Mouse (Mus musculus) thymus, adult 2 months (tissue): ENCODE measurements around the gene Ephx3.

ENCODE experiments used
- CTCF ChIP-seq: fragments of 200-500 bp; IDR thresholded peaks from 2 replicates; pipeline ENCODE4 v1.5.1; 2012; ENCODE audit warnings: mild to moderate bottlenecking, control low read depth, low read length, moderate library complexity, borderline replicate concordance; ENCODE audit not compliant: control insufficient read depth, poor library complexity, insufficient read depth; ENCODE audit errors: extremely low read depth
- POLR2A ChIP-seq: fragments of 200-500 bp; IDR thresholded peaks from 2 replicates; pipeline ENCODE4 v1.6.1; 2012; ENCODE audit warnings: mild to moderate bottlenecking, low read length, control low read depth, moderate library complexity; ENCODE audit not compliant: control insufficient read depth, poor library complexity, insufficient read depth; ENCODE audit errors: extremely low read depth

DNA sequence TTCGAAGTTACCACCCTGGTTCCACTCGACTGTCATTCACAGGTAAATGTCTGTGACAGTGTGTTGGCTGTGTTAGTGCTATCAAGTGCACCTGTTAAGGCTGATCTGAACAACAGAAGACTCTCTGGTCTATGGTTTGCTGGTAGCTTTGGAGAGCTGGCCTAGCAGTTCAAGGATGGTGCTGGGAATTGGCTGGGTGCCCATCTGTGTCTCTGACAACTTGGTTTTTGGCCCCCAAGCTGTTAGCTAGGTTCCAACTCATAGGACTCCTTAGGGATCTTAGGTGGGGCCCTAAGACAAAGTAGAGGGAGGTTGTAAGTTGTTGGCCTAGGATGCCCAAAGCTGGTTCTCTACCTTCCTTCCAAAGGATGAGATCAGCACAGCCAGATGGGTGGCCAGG, 10.4 kb upstream of the Ephx3 start:
- TF ChIP-seq POLR2A: no peak
- TF ChIP-seq CTCF: no peak
